ENCODE assay signal across 17 mouse cellular contexts in genomic region chr9:95060702-95061101, GRCm38 (mm10).
"Had no signal": no experiment of that assay in that cellular context is flagged by ENCODE, and none has a peak within 500 bp of the region (broad histone marks: within the 10 kb centered on the region; RNA-seq: fewer than 3 reads in every experiment).

No protein-coding gene starts in this region.

- DNase-seq: left cerebral cortex, postnatal 4 days; liver; liver, embryonic 13.5 days; liver, postnatal 0 days; lung, adult 18-20 months; lung, adult 2 months; lung, embryonic 14.5 days; lung, postnatal 10 days; lung, postnatal 14 days; lung, postnatal 36 days; lung, postnatal 4 days; midbrain, embryonic 14.5 days had no signal

- ATAC-seq: liver, embryonic 12.5 days; liver, postnatal 0 days; lung, postnatal 0 days; midbrain, embryonic 13.5 days; midbrain, embryonic 15.5 days; midbrain, embryonic 16.5 days had no signal
